Mouse (Mus musculus) erythroblast, embryonic 14.5 days (primary cell): ENCODE measurements around the gene Ndufb8.

Experiments used
- GATA1 ChIP-seq: IDR thresholded peaks from 2 replicates; pipeline ENCODE4 v1.6.1; 2012; ENCODE audit warnings: low read length, inconsistent platforms, mixed read lengths
- TAL1 ChIP-seq: IDR thresholded peaks from 3 replicates; pipeline ENCODE4 v1.6.1; 2012; ENCODE audit warnings: low read length, inconsistent platforms, mixed read lengths

GRCm38 (mm10) chr19:44530018-44530417, 25.2 kb downstream of the Ndufb8 start:
- TF ChIP-seq TAL1 = no peak
- no peak for TF ChIP-seq GATA1
